Mouse (Mus musculus): ENCODE measurements around the gene Fzd4. TPM values are rescaled to one million over a fixed set of nuclear protein-coding genes. Genes with fewer than 3 reads are reported as not detected.

Fzd4 gene
- polyA plus RNA-seq, 1 experiment from 2014 or later = 1.3 TPM

DNA sequence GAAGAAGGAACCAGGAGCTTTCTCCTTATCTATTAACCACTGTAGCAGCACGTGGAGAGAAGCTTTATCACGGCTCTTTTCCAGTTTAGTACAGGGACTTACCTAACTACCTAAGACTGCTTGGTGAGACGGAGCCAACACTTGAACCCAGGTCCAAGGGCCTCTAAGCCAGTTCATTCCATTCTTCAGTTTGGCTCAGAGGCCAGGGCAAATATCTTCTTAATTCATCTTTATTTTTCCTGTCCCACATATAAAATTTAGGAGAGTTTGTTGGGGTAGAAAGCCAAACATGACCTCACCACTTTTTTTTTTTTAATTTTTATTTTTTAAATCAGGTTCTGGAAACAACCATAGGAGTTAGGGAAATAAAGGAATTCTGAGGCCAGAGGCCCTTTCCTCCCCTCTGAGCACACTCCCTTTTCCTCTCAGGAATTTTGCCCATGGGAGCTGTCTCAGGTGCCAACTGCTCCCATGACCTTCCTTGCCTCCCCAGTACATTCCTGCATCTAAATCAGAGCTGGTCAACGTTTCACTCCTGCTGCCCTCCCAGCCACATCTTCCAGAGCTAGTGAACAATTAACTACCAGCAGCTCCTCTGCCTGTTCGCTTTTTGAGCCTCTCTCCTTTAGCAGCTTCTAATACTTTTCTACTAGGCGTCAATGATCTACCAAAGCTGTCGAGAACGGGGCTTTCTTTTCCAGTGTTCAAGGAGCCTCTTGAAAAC is 29.9 kb downstream of the Fzd4 start:
- 70% methylated on average over 8 of the region's 8 CpGs for WGBS
- Histone ChIP-seq H3K4me2 (replicated peaks) (no peak overlapping the region), H3K9ac (replicated peaks) (no peak overlapping the region), H3K4me1 (0 out of 2 replicates have a peak, but pooled peaks cover 6% of the 10 kb centered on the region), H3K27ac (replicated peaks) (no peak overlapping the region), H3K4me3 (no peak overlapping the region), H3K9me3 (no peaks in the 10 kb centered on the region), H3K27me3 (no peaks in the 10 kb centered on the region), H3K36me3 (no peaks in the 10 kb centered on the region)
- no peak for ATAC-seq (replicated peaks)

DNA sequence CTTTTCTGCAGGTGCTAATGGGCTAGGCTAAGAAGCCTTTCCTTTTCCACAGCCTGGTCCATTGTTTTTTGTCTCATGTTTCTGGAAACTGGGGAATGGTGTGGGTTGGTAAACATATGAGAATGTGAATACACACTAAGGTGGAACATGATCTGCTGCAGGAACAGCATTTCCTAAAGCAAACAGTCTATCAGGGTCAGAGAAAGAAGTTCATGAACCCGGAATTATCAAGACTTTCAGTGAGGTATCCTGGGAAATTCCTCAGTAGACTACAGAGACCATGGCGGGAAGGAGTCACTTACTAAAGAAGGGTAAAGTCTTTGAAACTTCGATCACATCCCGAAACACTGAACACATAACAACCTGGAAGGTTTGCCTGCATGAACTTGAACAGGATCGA is 32.2 kb downstream of the Fzd4 start:
- Histone ChIP-seq H3K36me3 (no peaks in the 10 kb centered on the region), H3K9me3 (no peaks in the 10 kb centered on the region), H3K4me3 (no peak overlapping the region), H3K9ac (replicated peaks) (no peak overlapping the region), H3K27ac (replicated peaks) (no peak overlapping the region), H3K4me1 (0 out of 2 replicates have a peak, but pooled peaks cover 6% of the 10 kb centered on the region), H3K4me2 (replicated peaks) (no peak overlapping the region), H3K27me3 (no peaks in the 10 kb centered on the region)
- 93% methylated on average over 5 of the region's 5 CpGs for WGBS
- ATAC-seq (replicated peaks) = no peak

DNA sequence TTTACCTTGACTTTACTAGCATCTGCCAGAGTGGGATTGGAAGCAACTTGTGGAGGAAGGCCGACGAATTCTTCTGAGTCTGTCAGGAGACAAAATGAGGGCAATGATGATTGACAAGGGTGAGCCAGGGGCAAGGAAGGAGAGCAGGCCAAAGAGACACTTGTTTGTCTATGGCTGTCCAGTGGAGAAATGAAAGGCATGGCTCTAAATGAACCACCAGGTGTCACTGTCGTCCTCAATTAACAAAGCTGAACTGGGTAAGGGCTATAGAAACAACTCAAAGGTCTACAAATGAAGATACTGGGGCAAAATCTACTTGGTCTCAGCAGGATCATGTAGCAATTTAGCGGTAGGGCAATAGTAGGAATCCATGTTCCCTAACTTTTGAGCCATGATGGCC is 33.4 kb downstream of the Fzd4 start:
- Histone ChIP-seq H3K27me3 (no peaks in the 10 kb centered on the region), H3K9ac (replicated peaks) (no peak overlapping the region), H3K4me3 (no peak overlapping the region), H3K4me1 (0 out of 2 replicates have a peak, but pooled peaks cover 6% of the 10 kb centered on the region), H3K9me3 (no peaks in the 10 kb centered on the region), H3K4me2 (replicated peaks) (no peak overlapping the region), H3K27ac (replicated peaks) (no peak overlapping the region), H3K36me3 (no peaks in the 10 kb centered on the region)
- no peak for ATAC-seq (replicated peaks)
- WGBS = 58% methylated on average over 4 of the region's 4 CpGs

DNA sequence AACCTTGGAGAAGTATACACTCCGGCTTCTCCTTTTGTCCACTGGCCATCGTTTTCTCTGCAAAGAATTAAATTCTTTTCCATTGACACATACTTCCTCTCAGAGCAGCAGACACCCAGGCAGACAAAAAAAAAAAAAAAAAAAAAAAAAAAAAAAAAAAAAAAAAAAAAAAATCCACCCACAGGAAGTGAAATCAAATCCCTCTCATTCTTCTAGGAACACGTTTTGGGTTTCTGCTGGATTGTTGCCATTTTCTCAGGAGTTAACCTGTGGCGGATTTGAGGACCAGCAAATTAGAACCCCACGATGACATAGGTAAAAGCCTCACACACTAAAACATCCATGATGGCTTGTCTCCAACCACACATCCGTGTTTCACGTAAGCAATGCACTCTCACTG is 37.1 kb downstream of the Fzd4 start:
- Histone ChIP-seq H3K4me3 (no peak overlapping the region), H3K27me3 (no peaks in the 10 kb centered on the region), H3K4me1 (no peaks in the 10 kb centered on the region), H3K27ac (replicated peaks) (no peak overlapping the region), H3K9ac (replicated peaks) (no peak overlapping the region), H3K36me3 (no peaks in the 10 kb centered on the region), H3K4me2 (replicated peaks) (no peak overlapping the region), H3K9me3 (no peaks in the 10 kb centered on the region)
- no peak for ATAC-seq (replicated peaks)
- 76% methylated on average over 7 of the region's 7 CpGs for WGBS

DNA sequence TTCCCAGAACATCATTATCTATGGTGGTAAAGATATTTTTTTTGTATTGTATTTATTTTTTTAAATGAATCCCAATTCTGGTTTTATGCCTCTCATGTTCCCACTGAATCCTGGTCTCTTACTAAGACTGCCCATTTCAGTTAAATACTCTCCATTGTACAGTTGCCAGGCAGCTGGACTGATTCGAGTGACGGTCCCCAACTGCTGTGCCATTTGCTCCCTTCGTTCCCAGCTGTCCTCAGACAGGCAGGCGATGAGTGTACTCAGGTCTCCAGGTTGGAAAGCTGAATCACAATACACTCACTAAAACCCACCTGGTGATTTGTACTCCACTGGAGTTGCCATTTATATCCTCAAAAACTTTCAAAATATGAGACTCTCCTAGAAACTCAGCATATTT is 38.1 kb downstream of the Fzd4 start:
- no peak for ATAC-seq (replicated peaks)
- no peak overlapping the region for H3K9ac ChIP-seq (replicated peaks)
- no peaks in the 10 kb centered on the region for H3K9me3 ChIP-seq
- H3K4me2 ChIP-seq (replicated peaks) = no peak overlapping the region
- H3K27me3 ChIP-seq = no peaks in the 10 kb centered on the region
- H3K27ac ChIP-seq (replicated peaks) = no peak overlapping the region
- H3K4me3 ChIP-seq = no peak overlapping the region
- no peaks in the 10 kb centered on the region for H3K4me1 ChIP-seq
- WGBS = 59% methylated on average over 4 of the region's 4 CpGs
- H3K36me3 ChIP-seq = no peaks in the 10 kb centered on the region

DNA sequence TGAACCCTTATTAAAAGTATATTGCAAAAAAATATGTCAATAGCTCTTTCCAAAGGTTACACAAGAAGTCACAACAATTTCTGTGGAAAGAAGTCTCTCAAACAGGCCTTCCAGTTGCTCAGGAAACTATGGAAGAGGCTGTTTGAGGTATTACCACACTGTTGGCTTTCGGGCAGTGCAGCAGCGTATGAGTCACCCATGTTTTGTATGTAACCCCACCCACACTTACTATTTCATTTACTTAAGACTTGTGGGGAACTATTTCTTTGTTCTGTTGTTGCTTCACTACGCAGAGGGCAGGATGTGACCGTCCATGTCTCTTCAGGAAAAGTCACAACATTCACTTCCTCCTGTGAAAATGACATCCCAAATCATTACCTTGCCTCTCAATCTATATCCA is 41.0 kb downstream of the Fzd4 start:
- no peak for ATAC-seq (replicated peaks)
- Histone ChIP-seq H3K4me2 (replicated peaks) (no peak overlapping the region), H3K9me3 (no peaks in the 10 kb centered on the region), H3K27ac (replicated peaks) (no peak overlapping the region), H3K4me3 (no peak overlapping the region), H3K36me3 (no peaks in the 10 kb centered on the region), H3K27me3 (no peaks in the 10 kb centered on the region), H3K4me1 (no peaks in the 10 kb centered on the region), H3K9ac (replicated peaks) (no peak overlapping the region)
- WGBS = 92% methylated on average over 4 of the region's 4 CpGs

DNA sequence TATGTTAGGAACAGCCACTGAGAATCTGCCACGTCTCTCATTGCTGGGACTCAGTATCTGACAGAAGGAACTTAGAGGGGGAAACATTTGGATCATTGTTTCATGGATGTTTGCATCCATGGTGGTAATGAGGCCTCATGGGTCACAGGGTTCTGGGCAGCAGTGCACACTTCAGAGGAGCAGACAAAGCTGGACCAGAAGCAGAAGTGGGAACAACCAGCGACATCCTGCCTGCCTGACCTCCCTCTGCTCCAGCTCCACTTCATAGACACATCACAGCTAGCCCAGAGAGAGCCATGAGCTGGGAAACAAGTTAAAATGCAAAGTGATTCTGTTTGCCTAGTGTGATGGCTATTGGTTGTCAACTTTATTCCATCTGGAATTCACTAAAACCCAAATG is 46.2 kb downstream of the Fzd4 start:
- Histone ChIP-seq H3K9me3 (no peaks in the 10 kb centered on the region), H3K4me2 (replicated peaks) (no peak overlapping the region), H3K27ac (replicated peaks) (no peak overlapping the region), H3K9ac (replicated peaks) (no peak overlapping the region), H3K36me3 (no peaks in the 10 kb centered on the region), H3K27me3 (no peaks in the 10 kb centered on the region), H3K4me1 (no peaks in the 10 kb centered on the region), H3K4me3 (no peak overlapping the region)
- ATAC-seq (replicated peaks) = no peak
- 67% methylated on average over 2 of the region's 2 CpGs for WGBS

DNA sequence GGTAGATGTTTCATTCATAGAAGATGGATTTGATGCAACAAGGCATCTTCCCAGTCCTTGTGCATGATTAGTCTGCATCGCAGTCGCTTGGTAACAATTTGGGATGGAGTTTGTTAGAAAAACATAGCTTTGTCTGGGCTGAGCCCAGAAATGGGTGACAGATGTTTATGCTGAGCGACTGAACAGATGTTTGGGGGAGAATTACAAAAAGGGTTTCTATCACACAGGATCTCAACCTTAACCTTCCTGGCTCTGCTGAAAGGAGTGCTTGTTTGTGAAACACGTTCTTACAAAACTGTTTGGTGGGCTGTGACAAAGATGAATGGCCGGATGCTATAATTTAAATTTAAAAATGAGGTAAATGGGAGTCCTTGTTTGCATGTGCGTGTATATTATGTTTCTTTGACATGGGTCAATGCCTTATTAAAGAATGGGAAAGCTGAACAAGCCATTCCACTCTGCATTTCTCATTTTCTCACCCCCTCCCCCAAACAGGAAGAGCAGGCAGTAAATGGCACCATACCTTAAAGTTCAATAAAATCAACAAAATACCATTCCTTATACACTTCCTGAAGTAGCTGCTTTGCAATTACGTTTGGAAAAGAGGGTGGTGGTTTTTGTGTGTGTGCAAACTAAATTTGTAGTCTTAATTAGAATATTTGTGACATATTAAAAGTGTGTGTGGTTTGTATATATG is 52.4 kb downstream of the Fzd4 start:
- 37% methylated on average over 7 of the region's 7 CpGs for WGBS
- Histone ChIP-seq H3K4me1 (no peaks in the 10 kb centered on the region), H3K4me2 (replicated peaks) (no peak overlapping the region), H3K9ac (replicated peaks) (no peak overlapping the region), H3K4me3 (no peak overlapping the region), H3K36me3 (no peaks in the 10 kb centered on the region), H3K27ac (replicated peaks) (no peak overlapping the region), H3K27me3 (no peaks in the 10 kb centered on the region), H3K9me3 (no peaks in the 10 kb centered on the region)
- ATAC-seq (replicated peaks) = peak; percentile 58; the same call in 1 of the 2 replicates

DNA sequence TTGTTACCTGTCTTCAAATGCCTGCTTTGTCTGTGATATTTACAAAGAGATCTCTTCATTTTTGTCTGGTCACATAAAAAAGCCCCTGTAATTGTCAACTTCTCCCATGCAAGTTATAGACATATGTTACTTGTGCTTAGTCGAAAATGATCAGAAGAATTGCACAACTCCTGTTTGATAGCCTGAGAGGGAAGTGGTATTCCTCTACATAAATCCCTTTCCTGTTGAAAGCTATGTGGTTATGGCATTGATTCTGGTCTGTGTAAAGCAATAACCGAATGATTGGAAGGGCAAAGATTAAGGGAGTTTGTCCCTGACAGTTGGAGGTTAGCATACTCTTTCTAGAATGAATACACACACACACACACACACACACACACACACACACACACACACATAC is 55.5 kb downstream of the Fzd4 start:
- Histone ChIP-seq H3K4me1 (no peaks in the 10 kb centered on the region), H3K9me3 (no peaks in the 10 kb centered on the region), H3K27ac (replicated peaks) (no peak overlapping the region), H3K27me3 (no peaks in the 10 kb centered on the region), H3K4me2 (replicated peaks) (no peak overlapping the region), H3K4me3 (no peak overlapping the region), H3K36me3 (no peaks in the 10 kb centered on the region), H3K9ac (replicated peaks) (no peak overlapping the region)
- no peak for ATAC-seq (replicated peaks)
- 88% methylated on average over 2 of the region's 2 CpGs for WGBS

DNA sequence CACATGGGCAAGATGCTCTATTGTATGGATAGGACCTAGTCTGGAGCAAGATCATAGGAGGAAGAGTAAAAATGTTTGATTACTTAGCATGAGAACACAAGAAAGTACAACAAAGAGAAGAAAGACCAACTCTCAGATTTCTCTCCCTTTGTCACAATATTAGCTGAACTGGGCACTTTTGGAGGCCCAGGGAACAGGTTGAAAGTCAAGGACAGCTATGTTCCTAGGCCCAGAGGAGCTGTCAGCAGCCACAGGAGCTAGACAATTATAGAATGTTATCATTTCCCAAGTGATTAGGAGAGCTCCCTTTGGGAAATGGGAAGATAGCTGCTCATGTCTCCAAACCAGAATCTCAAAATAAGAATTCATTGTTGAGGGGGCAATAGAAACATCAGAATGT is 56.8 kb downstream of the Fzd4 start:
- Histone ChIP-seq H3K9me3 (no peaks in the 10 kb centered on the region), H3K27me3 (no peaks in the 10 kb centered on the region), H3K4me3 (no peak overlapping the region), H3K4me1 (no peaks in the 10 kb centered on the region), H3K27ac (replicated peaks) (no peak overlapping the region), H3K36me3 (no peaks in the 10 kb centered on the region), H3K9ac (replicated peaks) (no peak overlapping the region), H3K4me2 (replicated peaks) (no peak overlapping the region)
- ATAC-seq (replicated peaks) = no peak

DNA sequence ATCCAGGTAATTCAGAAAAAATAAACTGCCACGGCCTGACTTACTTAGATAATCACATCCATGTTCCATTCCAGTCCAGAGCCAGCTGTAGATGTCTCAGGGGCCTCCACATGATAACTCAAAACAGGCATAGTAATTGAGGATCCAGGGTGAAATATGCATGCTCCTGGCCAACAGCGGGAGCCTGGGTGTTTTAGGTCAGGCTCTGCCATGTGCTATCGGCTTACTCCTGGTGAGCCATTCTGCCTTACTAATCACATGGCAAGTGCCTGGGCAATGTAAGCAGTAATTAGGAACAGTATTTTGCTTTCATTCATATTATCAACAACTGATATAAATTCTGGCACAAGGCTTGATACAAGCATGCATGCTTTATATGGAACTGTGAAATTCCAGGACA is 57.2 kb downstream of the Fzd4 start:
- ATAC-seq (replicated peaks) = no peak

More for the DNA sequence above, 57.2 kb downstream of the Fzd4 start:
- Histone ChIP-seq H3K9ac (replicated peaks) (no peak overlapping the region), H3K36me3 (no peaks in the 10 kb centered on the region), H3K4me1 (no peaks in the 10 kb centered on the region), H3K4me2 (replicated peaks) (no peak overlapping the region), H3K27me3 (no peaks in the 10 kb centered on the region), H3K9me3 (no peaks in the 10 kb centered on the region), H3K4me3 (no peak overlapping the region), H3K27ac (replicated peaks) (no peak overlapping the region)
- WGBS = 69% methylated on average over 3 of the region's 3 CpGs
